Mouse (Mus musculus): Measurements from ENCODE around the gene Slc25a28.
A peak's percentile ranks its signal among the peaks of the same experiment; 100 is the strongest.

Gene Slc25a28

DNA sequence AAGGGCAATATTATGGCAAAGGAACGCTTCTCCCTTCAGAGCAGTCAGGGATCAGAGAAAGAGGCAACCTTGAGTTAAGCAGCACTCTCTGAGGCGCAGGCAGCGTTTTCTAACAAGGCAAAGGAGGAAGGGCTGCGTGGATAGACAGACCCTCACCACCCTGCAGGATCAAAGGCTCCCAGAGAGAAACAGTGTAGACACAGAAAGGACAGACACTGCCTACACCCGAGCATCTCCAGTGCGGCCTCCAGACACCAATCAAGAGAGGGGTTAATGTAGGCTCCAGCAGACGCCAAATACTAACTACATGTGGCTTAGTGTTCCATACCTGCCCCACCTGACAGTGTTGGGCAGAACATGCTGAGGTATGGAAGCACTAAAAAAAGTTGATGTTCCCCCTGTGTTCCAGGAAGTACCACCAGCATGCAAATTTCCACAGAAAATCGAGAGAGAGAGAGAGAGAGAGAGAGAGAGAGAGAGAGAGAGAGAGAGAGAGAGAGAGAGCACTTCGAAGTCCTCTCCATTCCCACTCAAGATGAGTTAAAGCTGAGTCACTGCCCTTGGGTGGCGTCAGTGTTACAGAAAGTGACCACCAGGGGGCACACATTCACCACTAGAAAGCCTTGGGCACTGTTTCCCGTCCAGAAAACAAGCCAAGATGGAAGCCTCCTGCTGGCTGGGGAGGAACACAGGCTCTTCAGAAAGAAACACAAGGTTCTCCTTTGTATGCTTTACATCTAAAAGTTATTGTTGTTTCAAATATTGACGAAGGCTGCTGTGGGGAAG is 44.0 kb downstream of the Slc25a28 start:
- DNase-seq (ENCODE audit: low spot score) = peak; percentile 93

DNA sequence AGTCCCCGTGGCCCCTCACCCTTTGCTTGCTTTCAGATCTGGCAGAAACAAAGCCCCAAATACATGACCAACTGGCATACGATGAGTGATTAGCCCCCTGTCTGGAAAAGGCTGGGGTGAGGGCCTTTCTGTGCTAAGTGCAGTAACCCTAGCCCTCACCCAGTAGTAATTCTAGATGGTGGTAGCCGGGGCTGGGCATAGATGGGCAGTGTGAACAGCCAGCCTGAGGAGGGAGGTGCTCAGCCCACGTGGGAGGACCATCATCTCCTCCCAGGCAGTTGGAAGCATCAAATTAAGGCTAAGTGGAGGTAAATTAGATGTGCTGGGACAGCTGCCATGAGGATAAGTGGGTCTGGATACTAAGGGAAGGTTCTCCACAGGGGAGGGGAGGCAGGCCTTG is 45.6 kb downstream of the Slc25a28 start:
- DNase-seq (ENCODE audit: low spot score) = no peak

DNA sequence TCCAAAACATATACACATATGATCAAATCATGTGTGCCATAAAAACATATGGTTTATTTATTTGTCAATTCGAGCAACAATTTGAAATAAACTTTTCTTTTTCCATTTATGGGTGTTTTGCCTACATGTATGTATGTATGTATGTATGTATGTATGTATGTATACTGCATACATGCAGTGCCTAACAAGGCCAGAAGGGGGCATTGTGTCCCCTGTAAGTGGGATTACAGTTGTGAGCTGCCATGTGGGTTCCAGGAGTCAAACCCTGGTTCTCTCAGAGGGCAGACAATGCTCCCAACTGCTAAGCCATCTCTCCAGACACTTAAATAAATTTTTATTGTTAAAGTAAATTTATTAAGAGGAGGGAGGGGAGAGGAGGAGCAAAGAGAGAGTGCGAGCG is 47.3 kb downstream of the Slc25a28 start:
- no peak for DNase-seq (ENCODE audit: low spot score)

DNA sequence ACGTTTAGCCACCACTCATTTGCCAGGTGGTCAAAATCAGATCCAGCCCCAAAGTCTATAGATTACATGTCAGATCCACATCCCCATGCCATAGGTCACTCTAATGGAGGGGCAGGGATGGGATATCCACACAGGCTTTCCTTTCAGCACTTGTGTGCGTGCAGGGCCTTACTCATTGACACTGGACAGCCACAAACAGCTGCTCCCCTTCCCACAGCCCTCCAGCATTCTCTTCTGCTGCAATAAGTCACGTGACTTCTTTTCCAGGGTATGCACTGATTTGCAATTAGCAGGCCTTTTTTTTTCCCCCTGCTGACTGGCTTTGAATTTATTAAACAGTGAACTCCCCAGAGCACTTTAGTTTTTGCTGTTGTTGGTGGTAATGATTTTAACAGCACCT is 48.5 kb downstream of the Slc25a28 start:
- no peak for DNase-seq (ENCODE audit: low spot score)

DNA sequence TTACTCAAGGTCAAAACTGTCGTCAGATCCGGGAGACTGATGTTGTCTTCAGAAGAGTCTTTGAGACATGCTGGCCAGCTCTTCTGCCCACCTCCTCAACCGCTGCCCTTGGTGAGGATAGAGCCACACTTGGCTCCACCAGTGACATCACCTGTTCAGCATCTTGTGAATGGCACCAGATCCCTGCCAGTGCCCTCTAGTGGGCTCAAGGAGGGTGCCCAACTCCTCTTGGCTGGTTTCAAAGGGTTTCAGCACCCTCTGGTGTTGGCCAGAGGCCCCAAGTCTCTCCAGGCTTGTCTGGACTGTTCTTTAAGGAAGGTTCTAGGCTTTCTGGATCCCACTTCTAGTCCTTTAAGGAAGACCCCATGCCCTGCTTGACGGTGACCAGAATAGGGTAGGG is 50.8 kb downstream of the Slc25a28 start:
- DNase-seq (ENCODE audit: low spot score) = peak; percentile 61

DNA sequence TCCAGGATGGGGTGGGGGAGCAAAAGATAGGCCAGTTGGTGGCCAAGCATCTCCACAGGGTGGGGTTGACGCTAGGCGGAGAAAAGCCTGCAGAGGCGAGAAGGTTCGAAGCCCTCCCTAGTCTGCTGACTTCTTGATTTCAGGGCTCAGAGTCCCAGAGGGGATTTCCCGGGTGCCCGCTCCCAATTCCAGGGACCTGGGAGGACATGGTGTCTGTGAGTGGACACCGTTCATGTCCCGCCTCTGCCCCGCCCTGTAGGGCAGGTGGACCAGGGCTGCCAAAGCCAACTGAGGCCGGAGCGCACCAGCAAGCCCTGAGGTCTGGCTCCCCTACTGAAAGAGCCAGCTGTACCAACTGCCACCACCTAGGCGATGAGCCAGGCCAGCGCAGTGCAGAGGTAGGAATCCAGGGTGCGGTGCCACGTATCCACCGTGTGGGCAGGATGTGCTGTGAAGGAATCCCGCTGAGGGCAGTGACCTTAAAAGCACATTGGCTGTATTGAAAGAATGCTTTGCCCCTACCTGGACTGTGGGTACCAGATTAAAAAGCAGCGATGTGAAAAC is 54.7 kb downstream of the Slc25a28 start:
- DNase-seq (ENCODE audit: low spot score) = no peak

DNA sequence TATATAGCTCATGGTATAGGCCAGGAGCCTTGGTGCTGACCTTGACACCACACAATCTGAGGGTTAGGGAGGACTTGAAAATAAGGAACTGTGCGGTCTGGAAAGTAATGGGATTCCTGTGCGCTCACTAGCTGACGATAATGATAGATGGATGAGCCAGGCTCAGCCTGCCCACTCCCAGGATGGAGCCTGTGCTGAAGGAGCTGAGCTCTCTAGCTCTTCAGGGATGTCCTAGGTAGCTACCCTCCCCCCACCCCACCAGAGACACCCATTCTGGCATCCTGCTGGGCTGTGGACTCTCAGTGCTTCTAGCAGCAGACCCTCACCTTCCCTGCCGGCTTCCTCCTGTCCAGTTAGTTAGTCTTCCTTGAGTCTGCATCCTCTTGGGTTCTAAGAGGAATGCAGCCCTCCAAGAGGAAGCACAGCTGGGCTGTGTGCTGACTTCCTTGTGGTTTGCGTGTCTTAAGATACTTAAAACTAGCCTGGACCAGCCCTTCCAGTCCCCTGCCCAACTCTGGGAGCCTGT is 56.1 kb downstream of the Slc25a28 start:
- no peak for DNase-seq (ENCODE audit: low spot score)

DNA sequence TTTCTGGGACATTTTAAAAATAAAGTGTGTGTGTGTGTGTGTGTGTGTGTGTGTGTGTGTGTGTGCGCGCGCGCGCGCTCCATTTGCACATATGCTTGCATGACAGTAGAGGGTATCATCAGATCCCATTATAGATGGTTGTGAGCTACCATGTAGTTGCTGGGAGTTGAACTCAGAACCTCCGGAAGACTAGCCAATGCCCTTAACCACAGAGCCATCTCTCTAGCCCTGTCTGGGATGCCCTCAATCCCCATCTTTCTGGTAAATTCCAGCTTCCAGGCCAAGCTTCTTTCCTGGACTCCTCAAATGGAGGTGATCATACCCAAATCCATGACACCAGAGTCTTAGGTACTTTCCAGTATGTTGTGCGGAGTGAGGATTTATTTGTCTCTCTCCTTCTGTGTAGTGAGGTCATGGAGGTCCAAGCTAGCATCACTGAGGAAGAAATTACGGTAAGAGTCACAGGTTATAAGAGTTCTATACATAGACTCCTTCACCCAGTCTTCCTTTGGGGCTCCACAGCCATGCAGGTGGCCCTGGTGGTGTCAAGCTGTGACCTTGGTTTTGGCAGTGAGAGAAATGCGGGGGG is 56.8 kb downstream of the Slc25a28 start:
- no peak for DNase-seq (ENCODE audit: low spot score)

DNA sequence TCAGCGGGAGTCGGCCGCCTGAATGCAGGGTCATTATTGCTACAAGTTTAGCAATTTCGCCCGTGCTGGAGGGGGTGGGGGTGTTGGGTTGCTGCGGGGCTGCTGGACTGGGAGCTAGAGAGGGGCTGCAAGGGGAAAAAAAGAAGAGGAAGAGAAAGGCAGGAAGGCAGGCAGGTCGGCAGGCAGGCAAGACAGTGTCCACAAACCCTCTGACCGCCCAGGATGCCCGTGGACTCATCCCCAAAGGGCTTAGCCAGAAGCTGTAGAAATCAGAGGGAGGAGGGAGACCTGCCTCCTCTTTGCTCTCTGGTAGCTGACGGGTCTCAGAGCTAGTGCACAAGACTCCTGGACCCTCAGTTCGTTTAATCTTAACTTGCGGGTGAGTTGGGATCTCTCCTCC is 57.8 kb downstream of the Slc25a28 start:
- no peak for DNase-seq (ENCODE audit: low spot score)

DNA sequence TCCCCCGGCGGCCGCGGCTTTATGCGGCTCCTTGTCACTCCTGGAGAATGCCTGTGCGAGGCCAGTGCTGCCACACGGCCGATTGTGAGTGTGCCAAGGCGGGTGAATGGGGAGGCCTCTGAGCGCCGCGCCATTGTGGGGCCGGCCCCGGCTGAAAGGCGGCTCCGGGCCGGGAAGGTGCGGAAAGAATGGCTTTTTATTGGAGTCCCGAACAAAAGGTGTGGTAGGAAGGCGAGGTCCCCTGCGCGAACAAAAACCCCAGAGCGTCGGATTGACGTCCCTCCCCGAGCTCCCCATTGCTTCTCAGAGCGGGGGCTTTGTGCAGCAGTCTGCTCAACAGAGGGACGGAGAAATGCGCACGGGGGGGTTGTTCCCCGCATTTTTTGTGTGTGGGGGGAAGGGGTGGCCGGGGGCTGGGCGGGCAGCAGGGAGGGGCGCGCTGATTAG is 58.2 kb downstream of the Slc25a28 start:
- peak; percentile 73 for DNase-seq (ENCODE audit: low spot score)

DNA sequence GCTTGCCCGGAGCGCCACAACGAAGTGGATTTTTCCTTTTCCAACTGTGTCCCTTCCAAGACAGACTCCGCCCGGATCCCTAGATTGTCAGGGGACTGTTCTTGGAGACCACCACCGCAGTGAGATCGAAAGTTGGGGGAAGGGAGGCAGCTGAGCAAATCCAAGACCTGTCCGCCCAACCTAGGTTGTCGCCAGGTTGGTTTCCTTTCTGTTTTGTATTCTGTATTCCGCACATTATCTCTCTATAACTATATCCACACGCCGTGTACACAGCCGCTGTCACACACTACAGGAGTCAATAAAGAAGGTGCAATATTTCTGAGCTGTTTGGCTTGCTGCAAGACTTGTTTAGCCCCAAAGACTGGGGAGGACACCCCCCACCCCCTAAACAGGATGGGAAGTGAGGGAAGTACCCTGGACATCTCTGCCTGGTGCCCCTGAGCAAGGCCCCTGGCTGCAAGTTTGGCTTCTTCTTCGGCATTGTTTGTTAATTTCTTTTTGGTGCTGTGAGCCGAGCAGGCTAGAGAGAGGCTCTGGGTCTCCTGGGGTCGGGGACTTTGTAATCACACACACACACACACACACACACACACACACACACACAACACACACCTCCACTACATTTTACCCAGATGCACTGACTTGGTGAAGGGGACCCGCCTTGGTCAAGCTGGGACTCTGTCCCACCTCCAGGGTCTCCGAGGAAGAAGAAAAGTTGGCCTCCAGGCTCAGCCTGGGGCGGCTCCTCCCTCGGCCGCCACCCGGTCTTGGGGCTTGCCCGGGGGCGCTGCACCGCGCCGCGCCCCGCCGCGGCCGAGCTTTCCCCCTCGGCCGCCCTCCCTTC is 58.9 kb downstream of the Slc25a28 start:
- peak; percentile 24 for DNase-seq (ENCODE audit: low spot score)

DNA sequence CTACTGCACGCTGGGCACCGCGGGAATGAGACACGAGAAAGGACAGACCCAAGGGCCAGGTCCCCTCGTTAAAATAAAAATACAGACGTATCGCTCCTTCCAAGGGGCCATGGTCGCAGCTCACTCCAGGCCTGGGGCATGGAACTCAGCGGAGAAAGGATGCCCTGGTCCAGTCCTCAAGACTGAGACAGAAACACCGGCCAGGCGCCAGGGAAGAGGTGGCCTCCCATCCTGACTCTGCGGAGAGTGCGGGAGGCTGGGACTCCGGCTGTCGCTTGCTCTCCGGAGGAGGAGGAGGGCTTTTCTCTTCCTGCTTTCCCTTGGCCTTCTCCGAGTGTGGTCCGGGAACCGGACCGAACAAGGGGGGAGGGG is 59.6 kb downstream of the Slc25a28 start:
- DNase-seq (ENCODE audit: low spot score) = peak; percentile 55

DNA sequence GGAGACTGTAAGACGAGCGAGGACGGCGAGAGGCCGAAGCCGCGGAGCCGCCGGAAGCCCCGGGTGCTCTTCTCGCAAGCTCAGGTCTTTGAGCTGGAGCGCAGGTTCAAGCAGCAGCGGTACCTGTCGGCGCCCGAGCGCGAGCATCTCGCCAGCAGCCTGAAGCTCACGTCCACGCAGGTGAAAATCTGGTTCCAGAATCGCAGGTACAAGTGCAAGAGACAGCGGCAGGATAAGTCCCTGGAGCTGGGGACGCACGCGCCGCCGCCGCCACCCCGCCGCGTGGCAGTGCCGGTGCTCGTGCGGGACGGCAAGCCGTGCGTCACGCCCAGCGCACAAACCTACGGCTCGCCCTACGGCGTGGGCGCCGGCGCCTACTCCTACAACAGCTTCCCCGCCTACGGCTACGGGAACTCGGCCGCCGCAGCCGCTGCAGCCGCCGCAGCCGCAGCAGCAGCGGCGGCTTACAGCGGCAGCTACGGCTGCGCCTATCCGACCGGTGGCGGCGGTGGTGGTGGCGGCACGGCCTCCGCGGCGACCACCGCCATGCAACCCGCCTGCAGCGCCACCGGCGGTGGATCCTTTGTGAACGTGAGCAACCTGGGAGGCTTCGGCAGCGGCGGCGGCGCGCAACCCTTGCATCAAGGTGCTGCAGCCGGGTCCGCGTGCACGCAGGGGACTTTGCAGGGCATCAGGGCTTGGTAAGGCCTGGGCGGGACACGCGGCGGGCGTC is 60.2 kb downstream of the Slc25a28 start:
- DNase-seq (ENCODE audit: low spot score) = peak; percentile 68

Measured in embryo, embryonic 10 days (tissue).